Mouse (Mus musculus) lung, adult 2 months (tissue): Measurements from ENCODE around the gene Pafah2.

Source experiments
- CTCF ChIP-seq: fragments of 200-500 bp; IDR thresholded peaks from 2 replicates; pipeline ENCODE4 v1.5.1; 2011; ENCODE audit warnings: mild to moderate bottlenecking, low read length, control low read depth; ENCODE audit not compliant: insufficient read depth
- POLR2A ChIP-seq: fragments of 200-500 bp; IDR thresholded peaks from 2 replicates; pipeline ENCODE4 v1.6.1; 2011; ENCODE audit warnings: low read depth, mild to moderate bottlenecking, control low read depth, low read length, borderline replicate concordance; ENCODE audit errors: extremely low read depth

GRCm38 (mm10) chr4:134423949-134424348 lies 27.8 kb downstream of the Pafah2 start:
- TF ChIP-seq CTCF (no peak), POLR2A (no peak)
